Mouse (Mus musculus) limb, embryonic 14.5 days (tissue): Measurements from ENCODE around the gene Slc15a5. TPM values are rescaled to one million over a fixed set of nuclear protein-coding genes. Genes with fewer than 3 reads are reported as not detected.
"Not testable (repeated sequence)": the region's sequence is repeated elsewhere in the genome, so short reads cannot be mapped to it uniquely, and the experiment has no call there.

Experiments used
- ATAC-seq: fragments of 200-750 bp; cut with Nextera tagmentation; 2 replicates; pipeline ENCODE4 v1.8.0; 2017; ENCODE audit warnings: low read depth, moderate number of reproducible peaks, moderate TSS enrichment; ENCODE audit not compliant: low FRiP score
- DNase-seq: peaks from one replicate; pipeline ENCODE4 v3.0.0-alpha.2; 2015; ENCODE audit warnings: low spot score
- H3K27ac ChIP-seq: fragments of 300-500 bp; sonication (generic); replicated peaks from 2 replicates; pipeline ENCODE4 v1.5.1; 2014; ENCODE audit warnings: low read depth, mild to moderate bottlenecking, low read length, moderate library complexity, mixed read lengths
- H3K27me3 ChIP-seq: fragments of 300-500 bp; sonication (generic); 2 replicates; pipeline ENCODE4 v1.6.1; 2014; ENCODE audit warnings: low read length, mixed read lengths; ENCODE audit not compliant: control insufficient read depth, insufficient read depth
- H3K36me3 ChIP-seq: fragments of 300-500 bp; sonication (generic); 2 replicates; pipeline ENCODE4 v1.6.1; 2014; ENCODE audit warnings: mild to moderate bottlenecking, low read length, moderate library complexity, mixed read lengths; ENCODE audit not compliant: control insufficient read depth, insufficient read depth
- H3K4me1 ChIP-seq: fragments of 300-500 bp; sonication (generic); 2 replicates; pipeline ENCODE4 v1.6.1; 2014; ENCODE audit warnings: antibody characterized with exemption, low read length, mixed read lengths; ENCODE audit not compliant: control insufficient read depth, insufficient read depth
- H3K4me2 ChIP-seq: fragments of 300-500 bp; sonication (generic); replicated peaks from 2 replicates; pipeline ENCODE4 v1.6.1; 2014; ENCODE audit warnings: low read depth, mild to moderate bottlenecking, low read length, moderate library complexity; ENCODE audit not compliant: severe bottlenecking
- H3K4me3 ChIP-seq: fragments of 300-500 bp; sonication (generic); replicated peaks from 2 replicates; pipeline ENCODE4 v1.5.1; 2014; ENCODE audit warnings: low read length
- H3K9ac ChIP-seq: fragments of 300-500 bp; sonication (generic); 2 replicates; pipeline ENCODE4 v1.6.1; 2014; ENCODE audit warnings: mild to moderate bottlenecking, low read depth, low read length, moderate library complexity; ENCODE audit not compliant: severe bottlenecking
- H3K9me3 ChIP-seq: fragments of 300-500 bp; sonication (generic); 2 replicates; pipeline ENCODE4 v1.6.1; 2016; ENCODE audit warnings: low read length; ENCODE audit not compliant: control insufficient read depth
- POLR2A ChIP-seq: fragments of 200-500 bp; IDR thresholded peaks from 2 replicates; pipeline ENCODE4 v1.8.0; 2012; ENCODE audit warnings: inconsistent platforms, mild to moderate bottlenecking, moderate library complexity, borderline replicate concordance; ENCODE audit not compliant: insufficient read depth, insufficient read length; ENCODE audit errors: extremely low read depth
- WGBS: fragments of 180-500 bp; shearing (Covaris S2); extraction: QIAGEN DNeasy Blood & Tissue Kit; methylation state at CpG from one replicate; pipeline ENCODE4 v1.1.7; 2014; 5-methylcytosine and 5-hydroxymethylcytosine counted together
- polyA plus RNA-seq, 2 experiments: library from polyadenylated mRNA; depleted of rRNA in 1 of 2; stranded (reverse) in 1 of 2; unstranded in 1 of 2; fragments of >200 nt; fragmentation: Nextera tagmentation in 1 of 2; extraction: Ambion mirVana in 1 of 2; gene quantifications; 2 replicates each; pipeline versions ENCODE4 v1.2.1 to v1.2.3; 2012 to 2014

Slc15a5 gene
- polyA plus RNA-seq, 2 experiments: 0.03 TPM; not detected in 1

DNA sequence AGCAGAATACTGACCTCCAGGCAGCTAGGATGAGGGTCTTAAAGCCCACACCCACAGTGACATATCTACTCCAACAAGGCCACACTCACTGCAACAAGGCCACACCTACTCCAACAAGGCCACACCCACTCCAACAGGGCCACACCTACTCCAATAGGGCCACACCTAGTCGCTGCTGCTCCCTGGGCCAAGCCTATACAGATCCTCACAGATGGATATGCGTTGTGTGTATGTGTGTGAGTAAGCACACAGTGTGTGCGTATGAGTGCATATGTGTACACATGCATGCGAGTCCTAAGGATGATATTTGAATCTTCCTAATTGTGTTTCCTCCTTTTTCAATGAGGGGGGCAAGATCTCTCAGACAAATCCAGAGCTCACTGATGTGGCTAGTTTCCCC lies 22.1 kb upstream of the Slc15a5 start:
- H3K9me3 ChIP-seq: no peaks in the 10 kb centered on the region
- no peak overlapping the region for H3K4me3 ChIP-seq
- WGBS: 86% methylated on average over 4 of the region's 4 CpGs
- DNase-seq (no peak), ATAC-seq (no peak)
- no peak for TF ChIP-seq POLR2A
- H3K27ac ChIP-seq: no peak overlapping the region
- H3K4me2 ChIP-seq: no peak overlapping the region
- no peaks in the 10 kb centered on the region for H3K27me3 ChIP-seq
- no peaks in the 10 kb centered on the region for H3K36me3 ChIP-seq
- no peaks in the 10 kb centered on the region; the same call in 1 of the 2 replicates for H3K4me1 ChIP-seq
- H3K9ac ChIP-seq: no peak overlapping the region

DNA sequence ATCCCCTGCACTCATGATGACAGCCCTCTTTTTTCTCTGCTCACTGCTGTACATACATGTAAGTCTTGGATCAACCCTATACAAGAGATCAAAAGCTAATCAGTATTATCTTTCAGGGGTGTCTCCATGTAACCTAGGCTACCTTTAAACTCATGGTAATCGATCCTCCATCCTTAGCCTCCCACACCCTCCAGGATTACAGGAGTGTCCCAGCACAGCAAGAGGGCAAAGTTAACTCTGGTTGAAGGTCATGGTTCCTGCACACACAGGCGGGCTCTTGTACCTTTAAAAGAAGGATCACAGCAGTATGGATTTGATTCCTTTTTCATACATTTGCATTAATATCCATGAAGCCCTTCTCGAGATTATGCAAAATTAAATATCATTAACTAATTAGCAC lies 19.9 kb upstream of the Slc15a5 start:
- no peaks in the 10 kb centered on the region for H3K9me3 ChIP-seq
- H3K27me3 ChIP-seq: no peaks in the 10 kb centered on the region
- H3K27ac ChIP-seq: no peak overlapping the region
- H3K9ac ChIP-seq: no peak overlapping the region
- 80% methylated on average over 3 of the region's 3 CpGs for WGBS
- DNase-seq (no peak), ATAC-seq (no peak)
- no peaks in the 10 kb centered on the region for H3K4me1 ChIP-seq
- H3K4me3 ChIP-seq: no peak overlapping the region
- no peak for TF ChIP-seq POLR2A
- H3K4me2 ChIP-seq: no peak overlapping the region
- H3K36me3 ChIP-seq: no peaks in the 10 kb centered on the region

- WGBS: 86% methylated on average over 3 of the region's 3 CpGs
- Histone ChIP-seq H3K27me3 (no peaks in the 10 kb centered on the region), H3K9me3 (no peaks in the 10 kb centered on the region), H3K4me3 (no peak overlapping the region), H3K4me2 (no peak overlapping the region), H3K36me3 (no peaks in the 10 kb centered on the region), H3K9ac (no peak overlapping the region), H3K27ac (no peak overlapping the region), H3K4me1 (no peaks in the 10 kb centered on the region)
- ATAC-seq (no peak), DNase-seq (no peak)
- no peak for TF ChIP-seq POLR2A
Observed at GRCm38 (mm10) chr6:138095060-138095459, 15.3 kb upstream of the Slc15a5 start.

- no peaks in the 10 kb centered on the region for H3K27me3 ChIP-seq
- DNase-seq (no peak), ATAC-seq (no peak)
- no peak overlapping the region for H3K9ac ChIP-seq
- WGBS: 54% methylated on average over 7 of the region's 7 CpGs
- no peak overlapping the region for H3K4me3 ChIP-seq
- TF ChIP-seq POLR2A: no peak
- H3K9me3 ChIP-seq: no peaks in the 10 kb centered on the region
- H3K27ac ChIP-seq: no peak overlapping the region
- H3K4me1 ChIP-seq: no peaks in the 10 kb centered on the region
- no peak overlapping the region for H3K4me2 ChIP-seq
- H3K36me3 ChIP-seq: no peaks in the 10 kb centered on the region
Observed at GRCm38 (mm10) chr6:138092432-138092831, 12.7 kb upstream of the Slc15a5 start.

GRCm38 (mm10) chr6:138089084-138089483 lies 9.4 kb upstream of the Slc15a5 start:
- 72% methylated on average over 8 of the region's 8 CpGs for WGBS
- no peaks in the 10 kb centered on the region for H3K27me3 ChIP-seq
- no peaks in the 10 kb centered on the region for H3K36me3 ChIP-seq
- H3K4me1 ChIP-seq: no peaks in the 10 kb centered on the region
- no peak for ATAC-seq
- H3K9me3 ChIP-seq: no peaks in the 10 kb centered on the region
- TF ChIP-seq POLR2A: no peak
- H3K4me2 ChIP-seq: no peak overlapping the region
- no peak overlapping the region for H3K9ac ChIP-seq
- no peak overlapping the region for H3K4me3 ChIP-seq
- H3K27ac ChIP-seq: no peak overlapping the region
- no peak for DNase-seq

DNA sequence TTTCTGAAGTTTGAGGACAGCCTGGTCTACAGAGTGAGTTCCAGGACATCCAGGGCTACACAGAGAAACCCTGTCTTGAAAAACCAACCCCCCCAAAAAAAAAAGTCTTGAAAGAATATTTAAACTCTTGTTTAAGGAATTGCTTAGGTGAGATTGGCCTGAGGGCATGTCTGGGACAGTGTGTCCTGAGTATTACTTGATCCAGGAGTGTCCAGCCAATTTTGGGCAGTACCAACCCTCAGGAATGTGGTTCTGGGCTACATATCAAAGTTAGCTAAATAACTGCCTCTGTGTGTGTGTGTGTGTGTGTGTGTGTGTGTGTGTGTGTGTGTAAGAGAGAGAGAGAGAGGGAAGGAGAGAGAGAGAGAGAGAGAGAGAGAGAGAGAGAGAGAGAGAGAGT lies 6.7 kb upstream of the Slc15a5 start:
- not testable (repeated sequence) for ATAC-seq, H3K27ac ChIP-seq, H3K27me3 ChIP-seq, H3K9me3 ChIP-seq, H3K36me3 ChIP-seq, H3K4me2 ChIP-seq, H3K9ac ChIP-seq, H3K4me3 ChIP-seq, DNase-seq, H3K4me1 ChIP-seq
